Mouse (Mus musculus) 3134 (cell line): Measurements from ENCODE around the gene Gm11037.

ENCODE experiments used
- DNase-seq: peaks from one replicate; pipeline ENCODE4 v3.0.0-alpha.2; 2011; ENCODE audit warnings: low spot score; ENCODE audit not compliant: insufficient read length; ENCODE audit errors: extremely low read depth

Gm11037 gene

DNA sequence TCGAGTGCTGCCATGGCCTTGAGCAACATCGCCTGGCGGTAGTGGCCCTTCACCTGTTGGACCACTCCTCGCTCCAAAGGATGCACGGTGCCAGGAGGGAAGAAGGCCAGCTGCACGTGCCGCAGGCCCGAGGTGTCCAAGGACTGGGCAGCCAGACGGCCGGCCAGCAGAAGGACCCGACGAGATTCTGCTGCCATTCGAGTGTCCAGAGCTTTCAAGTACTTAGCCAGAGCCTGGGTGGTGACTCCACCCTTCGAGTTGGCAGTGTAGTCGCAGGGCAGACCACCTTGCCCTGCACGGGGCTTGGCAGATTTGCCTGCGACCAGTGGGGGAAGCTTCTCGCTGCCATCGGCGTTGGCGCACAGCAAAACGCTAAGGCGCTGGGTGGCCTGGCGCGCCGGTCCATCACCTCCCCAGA lies 45.5 kb downstream of the Gm11037 start:
- peak; percentile 73 for DNase-seq

DNA sequence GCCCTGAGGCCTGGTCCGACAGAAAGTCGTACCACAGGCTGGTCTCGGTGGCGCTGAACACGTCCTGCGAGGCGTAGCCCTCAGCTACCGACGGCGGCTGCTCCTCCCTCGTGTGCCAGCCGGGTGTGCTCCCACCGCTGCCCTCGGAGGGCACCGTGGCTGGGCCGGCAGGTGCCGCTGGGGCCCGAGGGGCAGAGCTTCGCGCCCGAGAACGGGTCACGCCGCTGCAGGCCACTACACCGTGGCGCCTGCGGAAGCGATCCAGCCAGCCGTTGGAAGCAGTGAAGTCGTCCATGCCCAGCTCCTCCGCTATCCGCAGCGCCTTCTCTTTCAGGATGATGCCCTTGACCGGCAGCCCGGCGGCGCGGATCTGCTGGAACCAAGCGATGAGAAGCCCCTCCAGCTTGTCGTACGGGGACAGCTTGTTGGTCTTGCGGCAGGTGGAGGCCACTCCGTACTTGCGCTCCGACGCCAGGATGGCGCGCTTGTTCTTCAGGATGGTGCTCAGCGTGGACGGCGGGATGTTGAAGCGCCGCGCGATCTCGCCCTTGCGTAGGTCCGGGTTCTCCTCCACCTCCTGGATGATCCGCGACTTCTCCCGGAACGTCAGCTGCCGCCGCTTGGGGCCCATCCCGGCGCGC lies 46.1 kb downstream of the Gm11037 start:
- peak; percentile 80 for DNase-seq

DNA sequence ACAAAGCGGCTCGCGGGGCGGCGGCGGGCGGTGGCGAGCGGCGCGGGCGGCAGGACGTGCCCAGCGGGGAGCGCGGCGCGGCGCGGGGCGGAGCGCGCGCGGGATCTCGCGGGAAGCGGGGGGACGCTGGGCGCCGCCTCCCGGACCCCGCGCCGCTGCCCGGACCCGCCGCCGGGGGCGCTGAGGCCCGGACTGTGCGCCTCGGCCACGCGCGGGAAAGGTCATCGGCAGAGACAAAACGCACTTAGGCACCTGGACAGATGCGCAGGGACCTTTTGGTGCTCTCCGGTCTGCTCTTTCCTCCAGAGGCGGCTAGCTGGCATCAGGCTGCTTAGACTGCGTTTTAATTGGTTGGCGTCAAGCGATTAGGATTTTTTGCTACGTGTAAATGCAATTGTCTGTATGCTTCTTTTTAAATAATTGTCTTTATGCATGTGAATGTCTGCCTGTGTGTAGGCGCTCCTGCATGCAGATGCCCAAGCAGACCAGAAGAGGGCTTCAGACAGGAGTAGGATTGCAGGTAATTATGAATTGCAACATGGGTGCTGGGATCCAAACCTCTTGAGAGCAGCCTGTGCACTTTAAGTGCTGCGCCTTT lies 46.8 kb downstream of the Gm11037 start, which contains the start of gene Cenpb:
Gene Cenpb, minus strand, starts transcription at position 78 of the 598 bp plus-strand sequence.
- DNase-seq: peak; percentile 79
